Mouse (Mus musculus) large intestine, adult 2 months (tissue): ENCODE results near the gene Lnx2. TPM values are rescaled to one million over a fixed set of nuclear protein-coding genes. Genes with fewer than 3 reads are reported as not detected.

Experiments
- DNase-seq: peaks from one replicate; pipeline ENCODE4 v3.0.0-alpha.2; 2012; ENCODE audit warnings: low read depth, low spot score
- WGBS: fragments of 180-500 bp; shearing (Covaris S2); methylation state at CpG from one replicate; pipeline ENCODE4 v1.1.7; 2018; 5-methylcytosine and 5-hydroxymethylcytosine counted together
- polyA plus RNA-seq: library from polyadenylated mRNA; depleted of rRNA; stranded (reverse); fragments of >200 nt; gene quantifications from 2 replicates; pipeline ENCODE4 v1.2.3, GENCODE M21; 2012; rRNA removed

Gene Lnx2
- polyA plus RNA-seq: 12.9 and 26.5 TPM in 2 replicates

DNA sequence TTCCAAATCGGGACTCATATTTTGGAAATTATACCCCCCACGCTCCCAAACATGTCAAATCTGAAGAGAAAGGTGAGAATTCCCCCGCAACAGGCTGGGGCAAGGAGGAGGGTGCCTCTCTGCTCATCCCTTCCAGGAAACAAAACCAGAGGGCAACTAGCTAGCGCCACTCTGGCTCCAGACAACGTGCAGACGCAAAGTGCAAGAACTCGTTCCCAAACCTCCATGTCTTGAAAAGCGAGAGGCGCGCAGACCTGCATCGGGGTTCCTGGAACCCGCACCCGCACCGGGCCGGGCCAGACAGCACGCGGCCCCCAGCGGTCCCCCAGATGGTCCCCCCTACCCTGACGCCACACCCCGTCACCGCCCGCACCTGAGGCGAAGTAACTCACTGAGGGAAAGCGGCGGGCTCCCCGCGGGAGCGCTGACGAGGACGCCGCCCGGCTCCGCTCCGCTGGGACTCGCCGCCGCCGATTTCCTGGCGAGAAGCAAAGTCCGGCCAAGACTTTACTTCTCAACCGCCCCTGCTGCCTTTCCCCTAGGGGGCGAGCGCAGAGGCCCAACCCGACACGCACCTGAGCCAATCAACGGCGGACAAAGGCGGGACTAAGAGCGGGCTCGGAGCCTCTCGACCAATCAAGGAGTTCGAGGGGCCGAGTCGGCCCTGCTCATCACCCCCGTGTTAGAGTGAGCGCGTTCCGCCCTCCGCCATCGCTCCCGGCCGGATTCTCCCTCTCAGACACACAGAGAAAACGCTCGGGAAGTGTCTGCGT lies at the start of gene Lnx2:
TSS of gene Lnx2 (minus strand) at position 561 of the 773 bp plus-strand sequence.
- WGBS: under 1% methylated on average over 65 of the region's 65 CpGs
- DNase-seq: peak; percentile 98

DNA sequence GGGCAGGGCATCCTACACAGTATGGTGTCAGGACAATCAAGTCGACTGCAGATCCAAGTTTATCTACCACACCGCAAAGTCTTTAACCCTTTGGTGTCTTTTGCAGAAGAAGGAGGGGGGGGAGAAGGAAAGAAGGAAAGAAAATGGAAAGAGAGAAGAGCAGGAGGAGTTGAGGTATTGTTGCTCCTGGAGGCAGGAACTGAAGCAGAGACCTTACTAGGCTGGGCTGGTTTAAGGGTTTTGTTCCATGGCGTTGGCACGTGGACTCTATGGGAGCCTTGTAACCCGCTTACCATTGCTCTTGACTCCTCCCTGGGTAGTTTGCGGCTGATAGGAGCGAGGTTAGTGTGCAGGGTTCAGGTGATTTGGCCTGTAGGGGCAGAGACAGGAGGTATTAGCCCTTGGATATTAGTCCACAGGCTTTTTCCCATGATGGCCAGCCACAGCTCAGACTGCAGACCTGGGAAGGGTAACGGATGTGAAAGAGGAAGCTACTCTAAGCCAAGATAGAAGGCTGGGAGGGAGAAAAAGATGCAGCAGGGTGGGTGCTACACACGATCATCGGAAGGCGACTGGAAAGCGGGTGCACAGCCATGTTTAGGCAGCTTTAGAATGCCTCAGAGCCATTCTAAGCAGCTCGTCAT lies 49.3 kb upstream of the Lnx2 start:
- WGBS: 82% methylated on average over 13 of the region's 13 CpGs
- DNase-seq: no peak

DNA sequence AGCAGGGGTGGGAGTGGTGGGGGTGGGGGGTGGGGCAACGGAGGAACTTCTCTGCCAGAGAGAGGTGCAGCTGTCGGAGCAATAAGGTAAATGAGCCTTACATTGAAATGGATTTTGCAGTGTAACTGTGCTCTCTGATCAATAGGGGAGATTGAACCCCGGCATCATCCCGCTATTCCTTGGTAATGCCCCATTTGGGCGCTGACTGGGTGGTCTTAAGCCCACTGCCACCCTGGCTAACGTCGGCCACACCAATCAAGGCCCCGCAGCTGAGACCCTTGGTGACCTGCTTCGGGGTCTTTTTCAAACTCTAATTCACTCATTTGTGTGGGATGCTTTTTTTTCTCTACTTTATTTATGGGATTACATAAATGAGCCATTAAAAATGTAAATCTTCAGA lies 48.4 kb upstream of the Lnx2 start:
- WGBS: 65% methylated on average over 9 of the region's 9 CpGs
- no peak for DNase-seq

DNA sequence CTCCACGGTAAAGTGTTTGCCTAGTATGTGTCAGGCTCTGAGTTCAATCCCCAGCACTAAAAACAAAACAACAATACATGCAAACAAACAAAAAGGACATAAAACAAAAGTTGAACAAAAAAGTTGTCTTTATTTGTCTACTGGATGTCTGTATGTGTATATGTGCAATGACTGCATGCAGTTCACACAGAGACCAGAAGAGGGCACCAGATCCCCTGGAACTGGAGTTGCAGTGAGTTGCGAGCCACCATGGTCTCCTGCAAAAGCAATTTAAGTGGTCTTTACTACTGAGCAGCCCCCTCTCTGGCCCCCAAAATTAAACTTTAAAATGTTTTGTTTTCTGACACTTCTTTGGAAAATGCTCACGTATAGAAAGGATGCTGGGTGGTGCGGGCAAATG lies 44.8 kb upstream of the Lnx2 start:
- no peak for DNase-seq
- WGBS: 92% methylated on average over 4 of the region's 4 CpGs

DNA sequence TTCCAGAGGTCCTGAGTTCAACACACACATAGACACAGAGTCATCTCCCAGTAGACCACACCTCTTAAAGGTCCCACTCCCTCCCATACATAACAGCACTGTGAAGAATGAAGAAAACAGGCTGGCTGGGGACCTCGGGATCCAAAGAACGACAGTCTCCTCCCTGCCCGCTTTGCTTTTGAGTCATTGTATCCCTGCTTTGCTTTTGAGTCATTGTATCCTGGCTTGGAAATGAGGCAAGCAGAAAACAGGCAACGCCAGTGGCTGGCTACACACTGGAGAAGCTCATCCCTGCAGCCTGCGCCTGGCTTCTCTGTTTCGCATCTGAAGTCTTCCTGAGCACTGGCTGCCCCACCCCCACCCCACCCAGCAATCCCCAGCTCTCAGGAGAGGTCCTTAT lies 40.6 kb upstream of the Lnx2 start:
- 25% methylated on average over 6 of the region's 6 CpGs for WGBS
- no peak for DNase-seq

DNA sequence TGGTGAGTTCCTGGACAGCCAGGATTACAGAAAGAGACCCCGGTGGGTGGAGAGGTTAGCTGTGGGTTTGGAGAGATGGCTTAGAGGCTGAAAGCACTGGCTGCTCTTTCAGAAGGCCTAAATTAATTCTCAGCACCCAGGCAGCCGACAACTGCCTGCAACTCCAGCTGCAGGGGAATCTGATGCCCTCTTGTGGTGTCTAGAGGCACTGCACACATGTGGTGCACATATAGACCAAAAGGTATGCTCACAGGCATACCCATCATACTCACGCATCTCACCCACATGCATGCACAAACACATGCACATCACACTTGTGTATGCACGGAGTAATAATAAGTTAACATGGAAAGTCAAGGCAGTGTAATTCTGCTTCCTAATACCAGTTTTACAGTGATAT lies 39.2 kb upstream of the Lnx2 start:
- DNase-seq: no peak
- WGBS: 95% methylated on average over 4 of the region's 4 CpGs

DNA sequence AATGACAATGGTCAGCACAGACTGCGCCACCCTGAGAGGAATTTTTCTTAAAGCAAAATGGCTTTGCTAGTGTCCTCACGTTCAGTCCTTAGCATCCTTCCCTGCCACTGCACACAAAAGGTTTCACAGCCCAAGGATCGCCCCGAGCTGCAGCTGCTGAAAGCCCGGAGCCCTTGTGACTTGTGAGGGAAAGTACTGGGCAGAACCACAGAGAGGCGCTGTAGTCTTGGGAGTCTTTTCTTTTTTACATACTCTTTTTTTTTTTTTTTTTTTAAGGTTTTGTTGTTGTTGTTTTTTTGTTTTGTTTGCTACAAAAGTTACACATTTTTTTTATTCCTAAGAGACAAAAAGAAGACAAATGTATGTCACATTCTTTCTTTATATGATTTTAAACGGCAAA lies 38.4 kb upstream of the Lnx2 start:
- WGBS: 83% methylated on average over 7 of the region's 7 CpGs
- DNase-seq: no peak

DNA sequence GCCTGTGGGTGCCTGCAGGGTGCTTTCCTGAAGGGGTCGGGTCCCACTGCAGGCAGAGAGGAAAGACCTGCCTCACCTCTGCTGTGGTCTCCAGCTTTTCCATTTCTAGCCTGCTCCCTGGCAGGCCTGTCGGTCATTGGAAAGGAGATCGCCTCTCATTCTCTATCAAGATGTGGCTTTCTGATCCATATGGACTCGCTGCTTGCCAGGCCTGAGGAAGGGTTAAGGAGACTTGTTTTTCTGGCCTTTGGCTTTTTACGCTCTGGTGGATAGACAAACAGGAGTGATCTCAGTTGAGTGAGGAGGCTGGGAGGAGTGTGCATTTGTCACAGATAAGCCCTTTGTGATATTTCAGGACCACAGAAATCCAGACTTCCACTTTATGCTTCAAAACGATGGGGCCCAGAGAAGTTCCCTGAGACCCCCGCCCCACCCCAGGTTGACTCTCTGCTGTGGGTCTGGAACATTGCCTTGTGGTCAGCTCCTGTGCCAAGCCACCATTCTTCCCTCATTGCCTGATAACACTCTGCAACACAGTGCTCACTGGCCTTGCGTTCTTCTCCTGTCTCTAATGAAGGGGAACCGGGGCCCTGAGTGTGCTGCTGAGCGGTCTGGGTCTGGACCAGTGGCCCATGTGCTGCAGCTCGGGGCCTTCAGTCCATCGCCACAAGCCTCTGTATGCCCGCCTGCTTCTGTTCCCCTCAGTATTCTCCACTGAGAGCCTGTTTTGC lies 32.6 kb upstream of the Lnx2 start:
- DNase-seq: no peak
- WGBS: 88% methylated on average over 13 of the region's 13 CpGs

DNA sequence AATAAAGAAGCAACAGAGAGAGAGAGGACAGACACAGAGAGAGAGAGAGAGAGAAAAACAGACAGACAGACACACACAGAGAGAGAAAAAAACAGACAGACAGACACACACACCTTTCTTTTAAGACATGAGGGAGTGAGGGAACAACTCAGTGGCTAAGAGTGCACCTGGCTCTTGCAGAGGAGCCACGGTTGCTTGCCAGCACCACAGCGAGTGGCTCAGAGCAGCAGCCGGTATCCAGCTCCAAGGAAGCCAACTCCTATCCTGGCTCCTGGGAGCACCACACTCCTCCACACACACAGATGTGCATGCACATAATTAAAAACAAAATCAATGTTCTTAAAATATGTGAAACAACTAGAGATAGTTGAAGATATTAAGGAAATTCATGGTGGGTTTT lies 30.9 kb upstream of the Lnx2 start:
- DNase-seq: no peak
- WGBS: 92% methylated on average over 3 of the region's 3 CpGs

DNA sequence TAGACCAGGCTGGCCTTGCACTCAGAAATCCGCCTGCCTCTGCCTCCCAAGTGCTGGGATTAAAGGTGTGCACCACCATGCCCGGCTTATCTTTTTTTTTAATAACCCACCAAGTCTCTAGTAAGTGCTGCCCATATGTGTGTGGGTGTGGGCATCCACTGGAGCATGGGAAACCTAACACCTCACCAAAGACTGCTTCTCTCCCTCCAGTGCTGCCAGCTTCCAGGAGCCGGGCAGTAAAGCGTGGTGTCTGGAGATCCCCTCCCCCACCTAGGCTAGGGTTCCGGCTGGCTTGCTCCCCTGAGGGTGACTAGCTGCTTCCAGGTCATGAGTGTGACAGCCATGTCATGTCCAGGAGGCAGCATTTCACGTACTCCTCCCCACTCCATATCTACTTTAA lies 25.9 kb upstream of the Lnx2 start:
- whole genome bisulfite sequencing: 93% methylated on average over 6 of the region's 6 CpGs
- no peak for DNase-seq

DNA sequence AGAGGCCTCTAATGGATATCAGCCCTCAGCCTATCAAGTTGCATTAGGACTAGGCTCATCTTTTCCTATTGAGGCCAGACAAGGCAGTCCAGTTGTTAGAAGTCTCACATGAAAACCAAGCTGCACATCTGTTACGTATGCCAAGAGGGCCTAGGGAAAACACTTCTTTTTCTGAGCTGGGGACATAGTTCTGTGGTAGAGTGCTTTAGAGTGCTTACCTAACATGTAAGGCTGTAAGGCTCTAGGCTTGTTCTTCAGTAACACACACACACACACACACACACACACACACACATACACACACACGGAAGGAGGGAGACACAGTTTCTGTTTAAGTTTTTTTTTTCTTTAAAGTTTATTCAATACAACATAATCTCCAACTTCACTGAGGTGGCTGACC lies 23.8 kb upstream of the Lnx2 start:
- no peak for DNase-seq
- WGBS: 85% methylated on average over 2 of the region's 2 CpGs

DNA sequence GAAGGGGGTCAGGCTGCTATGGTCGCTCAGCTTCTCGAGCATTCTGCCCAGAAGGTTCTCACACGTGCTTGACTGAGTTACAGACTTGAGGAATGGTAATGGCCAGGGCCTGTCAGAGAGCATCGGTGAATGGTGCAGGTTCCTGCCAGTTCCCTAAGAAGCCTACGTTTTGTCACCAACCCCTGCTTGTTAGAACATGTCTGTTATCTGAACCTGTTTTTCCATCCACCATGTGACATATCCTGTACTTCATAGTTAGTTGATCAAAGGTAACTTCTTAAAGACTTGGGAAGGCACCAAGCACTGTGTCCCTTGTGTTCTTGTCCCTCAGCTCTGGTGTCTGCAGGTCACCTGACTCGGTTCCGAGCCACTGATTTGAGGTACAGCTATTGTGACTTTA lies 22.3 kb upstream of the Lnx2 start:
- DNase-seq: no peak
- 86% methylated on average over 7 of the region's 7 CpGs for WGBS

DNA sequence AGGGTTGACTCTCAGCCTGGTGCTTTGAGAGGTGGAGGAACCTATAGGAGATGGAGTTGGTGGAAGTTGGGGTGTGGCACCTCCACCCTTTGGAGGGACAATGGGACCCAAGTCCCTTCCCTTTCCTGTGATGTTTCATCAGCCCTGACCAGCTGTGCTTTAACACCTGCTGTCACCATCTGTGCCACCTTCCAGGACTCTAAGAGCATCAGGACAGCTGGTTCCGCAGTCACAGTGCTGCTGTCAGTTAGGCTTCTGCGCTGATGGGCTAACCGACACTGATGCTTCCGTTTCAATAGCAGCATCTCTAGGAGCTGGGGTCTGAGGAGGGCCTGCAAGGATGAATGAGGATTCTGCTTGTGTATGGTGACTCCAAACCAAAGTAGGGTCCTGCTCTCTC lies 20.2 kb upstream of the Lnx2 start:
- WGBS: 94% methylated on average over 4 of the region's 4 CpGs
- no peak for DNase-seq

DNA sequence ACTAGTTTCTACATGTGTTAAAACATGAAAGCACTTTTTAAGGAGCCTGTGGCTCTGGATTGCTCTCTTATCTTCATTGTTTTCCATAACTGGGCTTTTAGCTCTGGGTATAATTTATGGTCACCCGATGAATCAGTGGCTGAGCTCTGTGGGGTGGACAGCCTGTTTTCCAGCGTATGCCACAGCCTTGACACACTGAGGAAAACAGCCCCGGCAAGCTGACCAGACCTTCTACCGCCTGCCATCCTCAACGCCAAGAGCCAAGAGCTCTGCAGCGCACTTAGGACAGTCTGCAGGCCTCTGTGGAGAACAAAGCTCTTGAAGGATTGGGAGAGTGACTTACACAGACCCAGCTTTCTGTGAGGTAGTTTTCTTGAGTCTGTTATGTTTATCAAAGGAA lies 17.9 kb upstream of the Lnx2 start:
- DNase-seq: no peak
- WGBS: 63% methylated on average over 6 of the region's 6 CpGs

DNA sequence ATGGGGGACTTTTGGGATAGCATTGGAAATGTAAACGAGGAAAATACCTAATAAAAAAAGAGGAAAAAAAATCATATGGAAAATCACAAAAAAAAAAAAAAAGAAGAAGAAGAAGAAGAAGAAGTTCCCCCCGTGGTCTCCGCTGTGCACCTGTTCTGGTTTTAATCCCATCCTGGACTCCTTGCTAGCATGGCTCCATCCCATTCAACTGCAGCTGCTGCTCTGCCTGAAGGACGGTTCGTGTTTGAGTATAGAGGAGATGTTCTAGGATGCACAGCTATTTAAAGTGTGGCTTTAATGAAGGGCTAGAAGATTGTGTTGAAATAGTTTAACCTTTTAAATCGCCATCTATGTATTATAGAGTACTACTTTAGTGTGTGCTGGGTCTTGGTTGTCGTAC lies 16.1 kb upstream of the Lnx2 start:
- no peak for DNase-seq
- 93% methylated on average over 7 of the region's 7 CpGs for WGBS

DNA sequence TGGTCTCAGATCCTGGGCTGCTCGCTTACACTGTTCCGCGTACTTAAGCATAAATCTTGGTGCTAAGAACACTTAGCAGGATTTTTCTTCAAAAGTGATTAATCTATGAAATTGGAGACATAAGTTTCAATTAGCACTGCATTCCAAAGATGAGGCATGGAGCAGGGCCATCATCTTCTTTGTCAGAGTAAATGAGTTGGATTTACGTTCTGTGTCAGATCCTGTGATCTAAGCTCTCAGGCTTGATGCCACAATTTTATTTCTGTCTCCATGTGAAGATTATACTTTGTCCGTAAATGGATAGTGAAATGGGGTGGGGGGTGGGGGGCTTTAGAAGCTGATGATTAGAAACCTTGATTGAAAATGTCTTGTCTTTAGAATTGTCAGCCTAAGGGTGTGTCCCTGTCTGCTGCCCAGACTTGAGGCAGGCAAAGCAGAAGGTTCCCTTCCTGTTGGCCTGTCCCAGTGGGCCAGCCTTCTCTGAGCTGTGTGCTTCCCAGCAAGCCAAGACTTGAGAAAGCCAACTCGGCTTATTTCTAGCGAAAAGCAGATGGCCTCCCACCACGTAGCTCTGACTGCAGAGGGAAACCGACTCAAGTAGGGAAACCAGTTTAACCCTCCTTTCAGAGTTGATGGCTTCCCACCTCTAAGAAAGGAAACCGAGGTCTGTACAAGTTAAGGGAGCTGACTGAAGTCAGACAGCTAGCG lies 14.0 kb upstream of the Lnx2 start:
- no peak for DNase-seq
- 82% methylated on average over 11 of the region's 11 CpGs for WGBS

DNA sequence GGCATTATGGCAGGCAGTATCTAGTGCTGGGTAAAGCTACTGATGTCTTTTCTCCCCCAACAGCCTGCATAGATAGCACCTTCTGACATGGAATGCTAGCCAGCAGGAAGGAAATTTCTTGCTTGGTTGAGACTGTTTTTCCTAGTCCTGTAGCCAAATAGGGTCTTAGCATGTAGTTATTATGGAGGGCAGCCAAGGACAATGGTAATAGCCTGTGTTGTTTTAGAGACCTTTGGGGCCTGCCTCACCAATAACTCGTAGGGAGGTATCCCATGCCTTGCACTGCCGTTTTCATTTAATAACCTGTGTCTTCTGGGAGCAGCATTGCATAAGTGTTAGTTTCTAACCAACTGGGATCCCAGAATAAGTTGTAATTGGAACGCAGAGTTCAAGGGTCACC lies 13.4 kb upstream of the Lnx2 start:
- 65% methylated on average over 3 of the region's 3 CpGs for WGBS
- no peak for DNase-seq

DNA sequence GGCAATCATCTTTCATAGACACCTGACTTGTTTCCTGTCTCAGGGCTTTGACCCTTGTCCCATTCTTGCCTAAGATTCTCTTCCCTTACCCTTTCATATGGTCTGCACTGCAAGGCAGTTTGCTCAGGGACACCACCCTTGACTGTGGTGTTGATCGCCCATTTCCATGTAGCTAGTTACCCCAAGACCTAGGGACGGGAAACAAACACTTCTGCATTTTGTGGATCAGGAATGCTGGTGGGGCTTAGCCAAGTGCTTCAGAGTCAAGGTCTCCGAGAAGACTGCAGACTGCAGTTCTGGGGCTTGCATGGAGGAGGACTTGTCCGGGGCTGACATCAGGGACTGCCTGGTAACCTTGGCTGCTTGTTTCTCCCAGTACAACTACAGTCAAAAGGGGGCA lies 10.4 kb upstream of the Lnx2 start:
- no peak for DNase-seq
- WGBS: 89% methylated on average over 4 of the region's 4 CpGs

DNA sequence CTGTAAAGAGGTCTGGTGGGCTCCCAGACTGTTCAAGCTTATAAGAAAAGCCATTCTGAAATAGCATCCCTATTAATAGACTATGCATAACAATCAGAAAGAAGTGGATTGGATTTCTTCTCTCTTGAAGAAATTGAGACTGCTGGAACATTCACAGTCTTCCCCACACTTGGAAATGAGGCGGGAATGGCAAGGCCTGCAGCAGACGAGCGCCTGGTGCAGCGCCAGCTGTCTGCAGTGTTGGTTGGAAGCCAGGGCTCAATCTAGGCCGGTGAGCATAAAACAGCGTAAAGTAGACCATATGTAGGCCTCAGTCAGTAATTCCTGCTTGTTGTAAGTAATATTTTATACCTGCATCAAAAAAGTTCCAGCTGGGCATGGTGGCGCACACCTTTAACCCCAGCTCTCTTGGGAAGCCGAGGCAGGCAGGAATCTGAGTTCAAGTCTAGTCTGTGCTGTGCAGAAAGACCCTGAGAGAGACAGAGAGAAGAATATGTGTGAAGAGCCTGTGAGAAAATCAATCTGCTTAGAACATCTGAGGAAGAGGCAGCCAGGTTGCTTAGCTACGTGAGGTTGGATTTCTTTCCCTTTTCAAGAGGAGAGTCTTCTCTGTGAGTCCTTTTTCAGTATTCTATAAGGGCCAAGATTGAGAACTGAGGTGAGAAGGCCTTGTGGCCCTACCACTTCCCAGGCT lies 9.0 kb upstream of the Lnx2 start:
- 71% methylated on average over 9 of the region's 9 CpGs for WGBS

More for the DNA sequence above, 9.0 kb upstream of the Lnx2 start:
- DNase-seq: no peak
